19 mouse cellular contexts compared by ENCODE assay signal in the genomic region with DNA sequence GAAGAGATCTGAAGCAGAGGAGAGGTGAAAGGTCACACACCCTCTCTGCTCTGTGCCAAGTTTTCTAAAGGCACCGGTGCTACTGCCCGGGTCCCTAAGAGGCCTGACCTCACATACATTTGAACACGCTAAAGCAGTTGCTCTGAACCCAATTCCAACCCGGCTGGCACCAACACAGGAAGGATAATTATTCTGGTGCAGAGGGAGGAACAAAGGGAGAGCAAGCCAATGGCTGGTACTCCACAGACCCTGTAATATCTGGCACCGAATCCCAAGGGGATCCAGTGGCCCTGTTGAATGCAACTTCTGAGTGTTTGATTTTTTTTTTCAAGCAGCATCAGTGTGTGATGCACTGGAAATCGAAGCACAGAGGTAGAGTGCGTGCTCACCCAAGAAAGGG. TPM values are rescaled to one million over a fixed set of nuclear protein-coding genes. Genes with fewer than 3 reads are reported as not detected.
A peak's percentile ranks its signal among the peaks of the same experiment; 100 is the strongest.
DNase-seq lines count a peak whose midpoint lies in the region; ATAC-seq and TF ChIP-seq lines count a peak whose summit lies in the region.
"Had no signal": no experiment of that assay in that cellular context is flagged by ENCODE, and none has a peak within 500 bp of the region (broad histone marks: within the 10 kb centered on the region; RNA-seq: fewer than 3 reads in every experiment).

No protein-coding gene starts in this region.

- WGBS in neural tube, embryonic 12.5 days: 46% methylated on average over 7 of the region's 7 CpGs
- WGBS in hindbrain, embryonic 11.5 days: 39% methylated on average over 7 of the region's 7 CpGs
- 42% methylated on average over 7 of the region's 7 CpGs for WGBS in midbrain, embryonic 12.5 days
- WGBS in olfactory bulb, adult 2 months: 16% methylated on average over 7 of the region's 7 CpGs

- no peak overlapping the region for H3K27ac ChIP-seq in neural tube, embryonic 12.5 days
- no peak overlapping the region for H3K27ac ChIP-seq in hindbrain, embryonic 11.5 days (ENCODE audit: low read depth, low read length)
- no peak overlapping the region for H3K27ac ChIP-seq in midbrain, embryonic 12.5 days (replicated peaks)
- no peak overlapping the region for H3K27ac ChIP-seq in olfactory bulb, adult 2 months (ENCODE audit: insufficient read depth, low read depth, low read length)
- H3K27ac ChIP-seq: embryonic facial prominence, embryonic 12.5 days; heart, embryonic 10.5 days; limb, embryonic 10.5 days; liver, embryonic 12.5 days had no signal

- no peak for DNase-seq in neural tube, embryonic 10.5 days (ENCODE audit: extremely low spot score, low spot score)
- DNase-seq in hindbrain, embryonic 11.5 days (ENCODE audit: low spot score): no peak
- DNase-seq in gastrocnemius, adult 8-10 months (ENCODE audit: low spot score in 2 of 2): no peak
- no peak for DNase-seq in embryo, embryonic 11 days
- DNase-seq: adrenal gland, postnatal 25 days; cerebellum, postnatal 14 days; gastrocnemius, postnatal 36 days; kidney, adult 11 months; kidney, postnatal 14 days; retina, postnatal 1 day had no signal

- peaks cover 19% of the 10 kb centered on the region for H3K27me3 ChIP-seq in neural tube, embryonic 12.5 days (replicated peaks)
- H3K27me3 ChIP-seq in hindbrain, embryonic 11.5 days (ENCODE audit: control insufficient read depth, insufficient read depth, low read length): peaks cover 14% of the 10 kb centered on the region
- peaks cover 26% of the 10 kb centered on the region for H3K27me3 ChIP-seq in midbrain, embryonic 12.5 days

- no peak overlapping the region for H3K9ac ChIP-seq in neural tube, embryonic 12.5 days
- H3K9ac ChIP-seq in hindbrain, embryonic 11.5 days (ENCODE audit: low read depth, low read length): no peak overlapping the region
- H3K9ac ChIP-seq in midbrain, embryonic 12.5 days (replicated peaks): no peak overlapping the region
- H3K9ac ChIP-seq: embryonic facial prominence, embryonic 12.5 days; liver, embryonic 12.5 days had no signal

- no peak for TF ChIP-seq POLR2A in olfactory bulb, adult 2 months (IDR thresholded peaks at IDR 0.05; ENCODE audit: insufficient read depth, low read depth, low read length)

- no peaks in the 10 kb centered on the region for H3K36me3 ChIP-seq in neural tube, embryonic 12.5 days
- H3K36me3 ChIP-seq in hindbrain, embryonic 11.5 days (ENCODE audit: control insufficient read depth, insufficient read depth, low read length): no peaks in the 10 kb centered on the region
- H3K36me3 ChIP-seq in midbrain, embryonic 12.5 days: no peaks in the 10 kb centered on the region
- H3K36me3 ChIP-seq: embryonic facial prominence, embryonic 12.5 days; heart, embryonic 10.5 days; limb, embryonic 10.5 days; liver, embryonic 12.5 days had no signal

- ATAC-seq in neural tube, embryonic 12.5 days (ENCODE audit: low FRiP score, low read depth): no peak
- ATAC-seq in hindbrain, embryonic 11.5 days (ENCODE audit: low FRiP score): no peak
- no peak for ATAC-seq in midbrain, embryonic 12.5 days (ENCODE audit: low FRiP score, low read depth)
- ATAC-seq: liver, embryonic 12.5 days had no signal

- no peak overlapping the region for H3K4me3 ChIP-seq in neural tube, embryonic 12.5 days
- H3K4me3 ChIP-seq in hindbrain, embryonic 11.5 days (ENCODE audit: low read depth, low read length): no peak overlapping the region
- peak overlapping the region; percentile 79 for H3K4me3 ChIP-seq in midbrain, embryonic 12.5 days
- peak overlapping the region; percentile 89 for H3K4me3 ChIP-seq in olfactory bulb, adult 2 months (ENCODE audit: insufficient read depth, low read depth, low read length)
- H3K4me3 ChIP-seq: embryonic facial prominence, embryonic 12.5 days; liver, embryonic 12.5 days; megakaryocyte, embryonic 14.5 days had no signal

- TF ChIP-seq CTCF in olfactory bulb, adult 2 months (IDR thresholded peaks at IDR 0.05; ENCODE audit: insufficient read depth, low read depth, low read length): no peak

- H3K9me3 ChIP-seq in neural tube, embryonic 12.5 days: no peaks in the 10 kb centered on the region
- no peaks in the 10 kb centered on the region for H3K9me3 ChIP-seq in hindbrain, embryonic 11.5 days (ENCODE audit: control insufficient read depth, low read length)
- no peaks in the 10 kb centered on the region for H3K9me3 ChIP-seq in midbrain, embryonic 12.5 days
- H3K9me3 ChIP-seq: embryonic facial prominence, embryonic 12.5 days; heart, embryonic 10.5 days; limb, embryonic 10.5 days; liver, embryonic 12.5 days had no signal

- H3K4me1 ChIP-seq in neural tube, embryonic 12.5 days: peaks cover 46% of the 10 kb centered on the region
- H3K4me1 ChIP-seq in hindbrain, embryonic 11.5 days (replicated peaks; ENCODE audit: control insufficient read depth, insufficient read depth, low read length): peaks cover 11% of the 10 kb centered on the region
- peaks cover 40% of the 10 kb centered on the region for H3K4me1 ChIP-seq in midbrain, embryonic 12.5 days
- peaks cover 46% of the 10 kb centered on the region for H3K4me1 ChIP-seq in olfactory bulb, adult 2 months (ENCODE audit: control insufficient read depth, insufficient read depth, low read length)

- peak overlapping the region; percentile 86 for H3K4me2 ChIP-seq in neural tube, embryonic 12.5 days (replicated peaks)
- H3K4me2 ChIP-seq in hindbrain, embryonic 11.5 days (replicated peaks; ENCODE audit: low read depth, low read length): peak overlapping the region; percentile 6; the same call in 1 of the 2 replicates
- H3K4me2 ChIP-seq in midbrain, embryonic 12.5 days (replicated peaks): peak overlapping the region; percentile 79
- H3K4me2 ChIP-seq: liver, embryonic 12.5 days had no signal

RNA-seq across cellular contexts. Expression of a gene that starts 2.5 kb away (rescaled TPM):
- 2.5 and 3.2 TPM in 2 replicates for polyA plus RNA-seq in neural tube, embryonic 12.5 days (2016; fragmentation: Nextera tagmentation; extraction: Ambion mirVana)
- 1.0 and 1.8 TPM in 2 replicates for polyA plus RNA-seq in hindbrain, embryonic 11.5 days (2014; fragmentation: Nextera tagmentation; extraction: Ambion mirVana)
- polyA plus RNA-seq in midbrain, embryonic 12.5 days (2016; fragmentation: Nextera tagmentation; extraction: Ambion mirVana): 2.5 and 3.0 TPM in 2 replicates
- not detected in 2 replicates for polyA plus RNA-seq in olfactory bulb, adult 2 months (2012; ENCODE audit: insufficient read depth, insufficient read length, low replicate concordance, missing spikeins)
- not detected for total RNA-seq in gastrocnemius, adult 8-10 months (2022)
- total RNA-seq: adrenal gland, postnatal 25 days; gastrocnemius, postnatal 36 days; heart, postnatal 25 days had no signal

RNA-seq across cellular contexts. Expression of a gene that starts 28.0 kb away (rescaled TPM):
- polyA plus RNA-seq in neural tube, embryonic 12.5 days (2016; fragmentation: Nextera tagmentation; extraction: Ambion mirVana): 10.4 and 12.8 TPM in 2 replicates
- 2.8 and 5.4 TPM in 2 replicates for polyA plus RNA-seq in hindbrain, embryonic 11.5 days (2014; fragmentation: Nextera tagmentation; extraction: Ambion mirVana)
- polyA plus RNA-seq in midbrain, embryonic 12.5 days (2016; fragmentation: Nextera tagmentation; extraction: Ambion mirVana): 3.6 and 3.8 TPM in 2 replicates
- 39.1 TPM in 1 of 2 replicates, not detected in the other for polyA plus RNA-seq in olfactory bulb, adult 2 months (2012; ENCODE audit: insufficient read depth, insufficient read length, low replicate concordance, missing spikeins)
- total RNA-seq in gastrocnemius, adult 8-10 months (2022): 1 to 10 TPM in 3 of 4 experiments, under 1 TPM in 1; 0.75 to 2.6 (median 1.3) TPM

RNA-seq across cellular contexts. Expression of a gene that starts 40.1 kb away (rescaled TPM):
- 19.9 and 23.6 TPM in 2 replicates for polyA plus RNA-seq in neural tube, embryonic 12.5 days (2016; fragmentation: Nextera tagmentation; extraction: Ambion mirVana)
- 12.9 and 13.8 TPM in 2 replicates for polyA plus RNA-seq in hindbrain, embryonic 11.5 days (2014; fragmentation: Nextera tagmentation; extraction: Ambion mirVana)
- 19.0 and 19.4 TPM in 2 replicates for polyA plus RNA-seq in midbrain, embryonic 12.5 days (2016; fragmentation: Nextera tagmentation; extraction: Ambion mirVana)
- polyA plus RNA-seq in olfactory bulb, adult 2 months (2012; ENCODE audit: insufficient read depth, insufficient read length, low replicate concordance, missing spikeins): not detected in 2 replicates
- total RNA-seq in gastrocnemius, adult 8-10 months (2022): 10 to 100 TPM; 21.1 to 23.2 (median 22.1) TPM

Comparison
In these comparisons a context has a peak if more than half of its experiments do, and no peak if none do; other contexts are left out.
1. H3K4me2 ChIP-seq: peak in every context shown above with its lines; median percentile 86 in neural tube, embryonic 12.5 days; 79 in midbrain, embryonic 12.5 days; 6 in hindbrain, embryonic 11.5 days.
2. H3K4me3 ChIP-seq: peak in midbrain, embryonic 12.5 days (single experiment) and olfactory bulb, adult 2 months (single experiment); none in neural tube, embryonic 12.5 days (single experiment) and hindbrain, embryonic 11.5 days (single experiment).
3. RNA of a gene that starts 40.1 kb away (polyA plus RNA-seq): 19.9 to 23.6 TPM in neural tube, embryonic 12.5 days, 19.0 to 19.4 TPM in midbrain, embryonic 12.5 days and 12.9 to 13.8 TPM in hindbrain, embryonic 11.5 days; not detected in olfactory bulb, adult 2 months; every median in the first group is over 10 times any median in the second.